Mouse (Mus musculus): ENCODE data around the gene Alpl.
A peak's percentile ranks its signal among the peaks of the same experiment; 100 is the strongest.

DNA sequence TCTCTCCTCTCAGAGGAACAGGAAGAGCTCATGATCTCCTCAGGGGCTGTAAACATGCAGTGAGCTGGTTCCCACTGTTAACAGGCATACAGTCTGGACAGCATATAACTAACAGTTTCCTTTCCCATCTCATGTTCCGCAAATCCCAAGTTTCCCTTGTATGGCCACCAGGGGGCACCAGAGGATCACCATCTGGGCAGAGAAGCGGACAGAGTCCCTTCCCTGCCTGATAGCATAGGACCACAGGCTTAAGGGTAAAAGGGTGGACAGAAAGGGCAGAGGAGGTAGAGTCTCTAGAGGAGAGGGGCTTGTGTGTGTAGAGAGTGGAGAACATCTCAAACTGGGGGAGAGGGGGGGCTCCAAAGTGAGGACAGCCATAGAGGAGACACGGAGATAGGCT lies 66.0 kb downstream of the Alpl start:
- peak; percentile 73 for TF ChIP-seq CTCF (IDR thresholded peaks at IDR 0.05; ENCODE audit: insufficient read depth, low read depth, low read length)
- TF ChIP-seq POLR2A (IDR thresholded peaks at IDR 0.05; ENCODE audit: insufficient read depth, low read depth, low read length) = no peak
